Mouse (Mus musculus) liver, adult 2 months (tissue): ENCODE measurements around the gene Prkcz.

Experiments
- CTCF ChIP-seq: fragments of 200-500 bp; IDR thresholded peaks from 2 replicates; pipeline ENCODE4 v1.5.1; 2011; ENCODE audit warnings: low read depth, low read length, control low read depth
- POLR2A ChIP-seq: fragments of 200-500 bp; IDR thresholded peaks from 2 replicates; pipeline ENCODE4 v1.6.1; 2011; ENCODE audit warnings: low read length, control low read depth; ENCODE audit not compliant: insufficient read depth; ENCODE audit errors: extremely low read depth

DNA sequence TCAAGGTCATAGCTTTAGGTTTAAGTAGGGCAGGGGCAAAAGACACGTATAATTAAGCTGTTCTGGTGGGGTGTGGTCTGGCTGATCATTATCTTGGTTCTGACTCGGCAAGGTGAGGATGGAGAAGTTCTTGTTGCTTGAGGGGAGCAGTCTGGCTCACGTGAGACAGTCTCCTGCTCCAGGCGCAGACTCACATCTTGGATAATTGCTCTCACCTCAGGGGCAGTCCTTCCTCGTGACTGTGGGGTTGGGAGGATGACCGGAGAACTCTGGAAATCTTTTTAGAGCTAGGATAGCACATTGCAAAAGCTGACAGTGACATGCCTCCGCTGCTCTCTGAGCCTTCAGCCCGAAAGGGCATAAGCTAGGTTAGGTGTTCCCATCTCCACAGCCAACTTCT, 36.6 kb downstream of the Prkcz start:
- TF ChIP-seq CTCF (no peak), POLR2A (no peak)
